Mouse (Mus musculus) liver, adult (tissue): ENCODE measurements around the gene Dazap2.

Experiments used
- GATA4 ChIP-seq: IDR thresholded peaks from 2 replicates; pipeline ENCODE4 v1.6.1; 2014; ENCODE audit warnings: mild to moderate bottlenecking, low read length; ENCODE audit not compliant: insufficient replicate concordance

Gene Dazap2

DNA sequence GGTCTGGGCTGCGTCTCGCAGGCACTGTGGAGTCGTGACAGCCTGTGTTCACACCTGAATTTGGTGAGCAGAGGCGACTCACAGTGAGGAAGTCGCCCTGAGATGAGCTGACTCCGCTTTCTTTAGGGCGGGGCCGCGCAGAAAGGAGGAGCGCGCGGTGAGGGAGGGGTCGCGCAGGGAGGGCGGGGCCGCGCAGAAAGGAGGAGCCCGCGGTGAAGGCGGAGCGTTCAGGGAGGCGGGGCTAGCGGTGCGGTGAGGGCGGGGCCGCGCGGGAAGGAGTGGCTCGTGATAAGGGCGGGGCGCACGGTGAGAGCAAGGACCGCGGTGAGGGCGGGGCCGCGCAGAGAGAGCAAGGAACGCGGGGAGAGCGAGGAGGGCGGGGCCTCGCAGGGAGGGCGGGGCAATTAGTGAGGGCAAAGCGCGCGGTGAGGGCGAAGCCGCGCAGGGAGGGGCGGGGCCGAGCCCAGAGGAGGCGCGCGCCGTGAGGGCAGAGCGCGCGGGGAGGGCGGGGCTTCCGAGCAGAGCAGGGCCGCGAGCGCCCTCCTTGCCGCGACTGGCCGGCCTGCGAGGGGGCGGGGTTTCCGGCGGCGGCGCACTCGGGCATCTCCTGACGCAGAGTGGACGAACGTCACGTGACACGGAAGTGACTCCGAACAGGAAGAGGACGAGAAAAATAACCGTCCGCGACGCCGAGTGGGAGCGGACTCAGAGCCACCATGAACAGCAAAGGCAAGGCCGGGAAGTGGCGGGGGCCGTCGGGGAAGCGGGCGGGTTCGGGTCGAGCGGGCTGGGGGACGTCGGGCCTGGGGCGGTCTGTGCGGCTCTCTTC is at the start of gene Dazap2:
Gene Dazap2 (plus strand): TSS at position 354 of the 829 bp plus-strand sequence.
- TF ChIP-seq GATA4 = no peak

DNA sequence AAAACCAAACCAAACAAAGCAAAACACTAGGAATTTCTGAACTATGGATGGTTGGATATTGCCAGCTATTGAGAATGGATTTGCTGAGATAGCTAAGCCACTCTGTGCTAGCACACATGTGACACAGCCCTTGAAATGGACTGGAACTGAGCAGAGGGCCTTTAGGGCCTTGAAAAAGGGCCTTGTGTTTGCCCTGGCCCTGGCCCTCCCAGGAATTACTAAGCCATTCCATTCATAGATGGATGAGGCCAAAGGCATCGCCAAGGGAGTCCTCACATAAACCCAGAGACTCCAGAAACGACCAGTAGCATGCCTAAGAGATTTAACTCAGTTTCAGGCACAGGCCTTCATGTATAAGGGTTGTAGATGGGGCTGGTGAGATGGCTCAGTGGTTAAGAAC is 48.6 kb upstream of the Dazap2 start:
- TF ChIP-seq GATA4 = no peak

- TF ChIP-seq GATA4 = no peak
Measured at GRCm38 (mm10) chr15:100569239-100569638, 45.9 kb upstream of the Dazap2 start.

GRCm38 (mm10) chr15:100573946-100574345 is 41.2 kb upstream of the Dazap2 start:
- TF ChIP-seq GATA4 = no peak

GRCm38 (mm10) chr15:100574378-100574777 is 40.8 kb upstream of the Dazap2 start:
- no peak for TF ChIP-seq GATA4

DNA sequence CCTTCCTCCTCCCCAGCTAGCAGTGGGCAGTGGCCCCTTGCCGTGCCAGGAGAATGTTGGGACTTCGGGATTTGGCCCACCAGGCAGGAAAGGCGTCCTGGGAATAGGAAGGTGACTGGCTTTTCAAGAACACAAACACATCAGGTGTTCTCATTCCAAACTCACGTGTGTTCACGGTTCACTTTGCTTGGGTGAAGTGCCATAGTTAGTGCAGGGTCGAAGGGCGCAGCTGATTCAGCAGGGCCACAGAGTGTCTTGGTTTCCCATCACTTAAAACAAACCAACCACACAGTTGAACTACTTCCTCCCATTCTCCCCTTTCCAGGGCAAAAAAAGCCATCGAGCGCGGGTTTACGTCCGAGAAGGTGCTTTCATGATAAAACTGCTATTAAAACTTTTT is 39.8 kb upstream of the Dazap2 start:
- TF ChIP-seq GATA4 = no peak

- no peak for TF ChIP-seq GATA4
Measured at GRCm38 (mm10) chr15:100576392-100576791, 38.8 kb upstream of the Dazap2 start.

- no peak for TF ChIP-seq GATA4
Measured at GRCm38 (mm10) chr15:100576810-100577209, 38.3 kb upstream of the Dazap2 start.

DNA sequence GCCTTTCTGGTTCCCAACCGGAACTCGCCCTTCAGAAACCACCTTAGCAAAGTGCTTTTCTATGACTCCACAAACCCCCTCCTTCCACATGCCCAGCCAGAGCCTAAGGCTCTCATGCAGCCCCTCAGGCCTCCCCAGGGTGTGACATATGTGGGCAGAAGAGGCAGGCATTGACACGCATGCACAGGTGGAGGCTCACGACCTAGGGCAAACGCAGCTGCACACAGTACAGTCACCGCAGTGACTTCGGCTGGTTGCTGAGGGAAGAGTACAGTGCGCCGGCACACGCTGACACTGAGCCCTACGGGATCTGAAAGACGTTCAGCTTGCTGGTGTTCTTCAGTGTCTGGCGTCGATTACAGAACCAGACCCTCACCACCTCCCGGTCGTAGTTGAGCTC is 37.2 kb upstream of the Dazap2 start:
- TF ChIP-seq GATA4 = no peak

DNA sequence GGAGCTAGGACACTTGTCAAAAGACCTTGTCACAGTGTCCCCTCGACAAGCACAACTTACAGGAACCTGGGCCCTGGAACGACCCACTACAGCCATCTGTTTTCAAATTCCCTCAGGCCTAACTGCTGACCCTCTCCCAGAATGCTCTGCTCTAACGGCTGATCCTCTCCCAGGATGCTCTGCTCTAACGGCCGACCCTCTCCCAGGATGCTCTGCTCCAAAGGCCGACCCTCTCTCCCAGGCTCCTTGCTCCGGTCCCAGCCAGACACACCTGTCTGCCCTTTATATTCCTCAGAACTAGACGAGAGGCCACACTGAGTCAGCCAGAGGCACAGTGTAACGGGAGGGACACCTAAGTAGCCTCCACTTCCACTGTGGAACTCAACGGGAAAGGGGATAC is 35.0 kb upstream of the Dazap2 start:
- no peak for TF ChIP-seq GATA4

- no peak for TF ChIP-seq GATA4
Measured at GRCm38 (mm10) chr15:100585931-100586330, 29.2 kb upstream of the Dazap2 start.

DNA sequence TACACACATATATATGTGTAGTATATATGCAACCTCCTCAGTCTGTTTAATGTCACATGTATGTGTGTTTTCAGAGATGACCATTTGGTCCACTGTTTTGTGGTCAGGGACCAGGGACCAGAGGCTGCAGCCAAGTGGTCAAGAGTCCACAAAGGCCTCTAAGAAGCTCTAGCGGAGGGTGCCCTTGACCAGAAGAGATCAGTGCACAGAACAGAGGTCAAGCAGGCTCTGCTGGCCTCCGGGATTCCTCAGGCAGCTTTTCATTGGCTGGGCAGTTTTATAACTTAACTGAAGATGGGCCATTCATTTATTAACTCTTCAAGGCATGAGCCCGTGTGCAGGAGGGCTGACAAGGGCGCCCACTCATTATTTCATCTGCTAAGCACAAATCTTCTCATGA is 28.0 kb upstream of the Dazap2 start:
- TF ChIP-seq GATA4 = no peak

DNA sequence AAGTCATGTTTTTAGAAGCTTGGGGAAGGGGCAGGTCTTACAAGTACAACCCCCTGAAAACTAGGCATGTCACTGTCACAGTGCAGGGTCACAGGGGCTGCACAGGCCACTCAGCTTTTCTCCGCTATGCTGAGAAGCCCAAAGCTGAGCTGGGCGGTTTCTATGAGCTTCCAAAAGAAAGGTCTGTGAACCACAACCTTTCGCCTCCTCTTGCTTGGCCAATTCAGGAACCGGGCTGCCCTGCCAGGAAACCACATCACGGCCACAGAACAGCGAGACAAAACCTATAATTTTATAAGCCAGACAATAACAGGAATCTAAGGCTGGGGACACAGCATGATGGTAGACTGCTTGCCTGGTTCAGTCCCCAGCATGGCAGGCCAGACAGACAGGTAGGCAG is 26.9 kb upstream of the Dazap2 start:
- TF ChIP-seq GATA4 = no peak

- TF ChIP-seq GATA4 = no peak
Measured at GRCm38 (mm10) chr15:100590436-100590835, 24.7 kb upstream of the Dazap2 start.

GRCm38 (mm10) chr15:100592817-100593216 is 22.3 kb upstream of the Dazap2 start:
- no peak for TF ChIP-seq GATA4

DNA sequence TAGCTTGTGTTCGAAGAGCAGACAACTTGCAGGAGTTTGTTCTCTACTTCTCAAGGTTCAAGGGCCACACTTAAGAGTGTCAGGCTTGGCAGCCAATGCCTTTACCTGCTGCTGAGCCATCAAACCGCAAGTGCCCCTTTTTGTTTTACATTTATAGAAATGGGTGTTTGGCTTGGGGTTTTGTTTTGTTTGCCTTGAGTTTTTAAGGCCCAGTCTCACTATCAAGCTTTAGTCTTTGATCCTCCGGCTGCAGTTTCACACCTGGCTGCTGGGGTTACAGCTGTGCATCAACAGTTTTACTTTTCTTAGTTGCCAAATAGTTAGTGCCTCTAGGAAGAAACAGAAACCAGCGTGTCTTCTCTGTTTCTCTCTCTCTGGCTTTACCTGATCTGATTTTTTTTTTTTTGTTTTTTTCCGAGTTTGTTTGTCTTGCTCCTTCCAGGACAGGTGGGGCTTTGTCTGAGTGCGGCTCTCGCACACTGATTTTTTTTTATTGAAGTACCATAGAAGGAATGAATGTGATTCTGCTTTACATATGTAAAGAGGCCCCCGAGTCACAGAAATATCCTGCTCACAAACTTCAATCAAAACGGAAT is 16.8 kb upstream of the Dazap2 start:
- no peak for TF ChIP-seq GATA4

GRCm38 (mm10) chr15:100598883-100599275 is 16.3 kb upstream of the Dazap2 start:
- no peak for TF ChIP-seq GATA4
